Mouse (Mus musculus) CD8-positive naive resting alpha-beta T cell, adult 2 months (primary cell): ENCODE data around the gene Gm42372.

Experiments used
- DNase-seq, 2 experiments: peaks; one replicate each; pipeline ENCODE4 v3.0.0; 2022; ENCODE audit warnings: low read depth in 2 of 2, low spot score in 2 of 2

The Gm42372 gene

GRCm38 (mm10) chr7:16959539-16960187 lies 23.2 kb upstream of the Gm42372 start, which contains the start of gene Pnmal1:
Gene Pnmal1, plus strand, starts transcription at chr7:16959679.
- no peak for DNase-seq

- DNase-seq: no peak
Observed at GRCm38 (mm10) chr7:16961678-16962077, 21.2 kb upstream of the Gm42372 start.

- DNase-seq: no peak
Observed at GRCm38 (mm10) chr7:16968414-16968813, 14.5 kb upstream of the Gm42372 start.

DNA sequence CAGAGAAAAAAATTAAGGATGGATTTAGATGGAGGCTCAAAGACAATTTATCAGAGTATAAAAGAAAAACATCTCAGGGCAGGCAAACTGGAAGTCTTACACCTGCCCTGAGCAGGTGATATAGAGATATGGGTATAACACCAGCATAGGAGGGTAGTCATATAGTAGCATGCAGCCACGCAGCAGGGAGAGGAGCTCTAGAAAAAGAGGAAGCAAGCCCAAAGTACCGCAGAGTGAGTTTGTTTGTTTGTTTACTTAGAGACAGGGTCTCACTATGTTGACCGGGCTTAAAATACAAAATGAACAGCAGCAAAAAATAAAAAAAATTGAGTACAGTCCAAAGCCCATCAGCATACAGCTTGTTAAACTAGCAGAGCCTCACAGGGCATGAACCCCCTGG lies 11.7 kb upstream of the Gm42372 start:
- no peak for DNase-seq

DNA sequence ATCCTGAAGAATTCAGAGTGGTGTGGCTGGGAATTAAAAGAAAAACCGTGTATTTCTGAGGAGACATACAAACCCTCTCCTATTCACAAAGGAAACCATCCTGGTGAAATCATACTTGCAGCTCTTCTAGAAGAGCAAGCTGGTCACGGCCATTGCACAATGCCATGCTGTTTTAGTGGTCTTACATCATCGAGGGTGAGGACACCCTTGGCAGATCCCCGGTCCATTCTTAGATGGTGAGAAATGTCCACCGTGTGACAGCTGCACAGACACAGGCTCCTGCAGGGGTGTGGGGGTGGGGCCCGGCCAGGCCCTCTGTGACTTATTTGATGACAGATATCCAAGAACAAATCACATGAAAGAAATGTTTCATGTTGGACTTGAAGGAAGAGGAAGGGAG lies 8.9 kb upstream of the Gm42372 start:
- no peak for DNase-seq

DNA sequence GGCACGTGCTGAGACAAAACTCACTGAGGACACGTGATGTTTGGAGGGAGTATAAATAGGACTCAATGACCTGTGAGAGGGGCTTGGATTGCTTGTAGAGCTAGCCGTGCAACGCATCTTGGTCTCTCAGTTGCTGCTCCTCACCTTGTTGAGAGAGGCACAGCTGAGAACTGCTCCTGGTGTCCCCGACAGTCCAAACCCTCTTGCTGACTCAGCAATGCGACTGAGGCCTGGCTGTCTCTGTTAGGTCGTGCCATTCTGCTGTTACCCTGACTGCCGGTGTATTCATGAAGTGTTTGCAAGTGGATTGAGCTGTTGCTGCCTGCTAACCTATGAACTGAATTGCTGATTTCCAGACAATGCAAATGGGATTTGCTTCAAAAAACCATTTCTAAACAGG lies 6.6 kb upstream of the Gm42372 start:
- no peak for DNase-seq

DNA sequence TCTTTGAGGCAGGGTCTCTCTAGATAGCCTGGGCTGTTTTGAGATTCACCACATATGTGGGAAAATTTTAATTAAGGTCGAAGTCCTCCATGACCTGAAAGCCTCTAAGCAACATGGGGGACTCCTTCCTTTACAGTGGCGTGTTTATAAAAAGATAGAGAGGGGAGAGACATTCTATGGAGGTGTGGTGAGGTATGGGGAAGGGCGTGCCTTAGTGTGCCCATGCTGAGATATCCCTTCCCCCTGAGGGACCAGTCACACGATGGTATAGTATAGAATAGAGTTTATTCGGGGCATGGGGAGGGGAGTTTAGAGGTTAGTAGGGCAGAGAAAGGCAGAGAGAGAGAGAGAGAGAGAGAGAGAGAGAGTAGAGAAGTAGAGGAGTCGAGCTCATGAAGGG lies 4.7 kb upstream of the Gm42372 start:
- no peak for DNase-seq

GRCm38 (mm10) chr7:16978593-16978992 lies 4.3 kb upstream of the Gm42372 start:
- no peak for DNase-seq

DNA sequence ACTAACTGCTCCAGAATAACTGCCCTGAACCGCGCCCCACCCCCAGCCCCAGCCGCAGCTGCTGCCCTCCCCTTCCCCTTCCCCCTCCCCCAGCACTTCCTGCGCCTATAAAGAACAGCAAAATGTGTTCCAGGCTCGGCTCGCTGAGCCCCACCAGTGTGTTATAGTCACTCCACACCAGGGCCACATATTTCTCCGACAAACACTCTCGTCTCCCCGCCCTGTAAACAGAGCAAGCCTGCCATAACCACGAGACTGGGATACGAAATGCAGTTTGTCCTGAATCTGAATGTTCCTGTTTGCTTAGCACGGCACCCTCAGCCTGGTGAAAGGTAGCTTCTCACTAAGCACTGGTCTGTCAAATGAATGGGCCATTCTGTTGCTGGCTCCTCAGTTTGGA lies 2.5 kb upstream of the Gm42372 start:
- DNase-seq: peak in 1 of 2 experiments; percentile 18

DNA sequence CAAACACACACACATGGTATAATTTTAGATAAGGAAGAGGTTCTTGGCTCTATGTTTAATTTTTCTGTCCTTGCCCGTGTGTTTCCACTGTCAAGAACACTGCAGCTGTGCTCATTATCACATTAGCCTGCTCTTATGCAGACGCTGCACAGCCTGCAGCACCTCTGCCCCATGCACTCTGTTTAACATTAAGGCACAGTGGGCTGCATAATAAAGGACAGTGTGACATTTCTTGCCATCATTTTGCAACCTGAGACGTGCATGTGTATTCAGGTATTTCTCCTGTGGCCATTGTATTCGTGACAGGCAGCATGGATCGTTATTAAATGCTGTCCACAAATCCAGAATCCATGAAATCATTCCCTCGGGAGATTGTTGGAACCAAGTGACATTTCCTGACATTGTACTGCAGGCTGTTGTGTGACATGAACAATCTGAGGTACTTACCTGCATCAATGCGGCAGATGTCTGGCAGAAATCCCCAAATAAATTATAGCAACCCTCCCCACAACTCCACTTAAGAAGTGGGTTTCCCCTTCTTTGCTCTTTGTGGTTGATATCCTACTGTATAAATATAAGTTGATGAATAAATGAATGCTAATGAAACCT lies 4.8 kb downstream of the Gm42372 start:
- DNase-seq: no peak

GRCm38 (mm10) chr7:16988405-16988804 lies 5.5 kb downstream of the Gm42372 start:
- no peak for DNase-seq

DNA sequence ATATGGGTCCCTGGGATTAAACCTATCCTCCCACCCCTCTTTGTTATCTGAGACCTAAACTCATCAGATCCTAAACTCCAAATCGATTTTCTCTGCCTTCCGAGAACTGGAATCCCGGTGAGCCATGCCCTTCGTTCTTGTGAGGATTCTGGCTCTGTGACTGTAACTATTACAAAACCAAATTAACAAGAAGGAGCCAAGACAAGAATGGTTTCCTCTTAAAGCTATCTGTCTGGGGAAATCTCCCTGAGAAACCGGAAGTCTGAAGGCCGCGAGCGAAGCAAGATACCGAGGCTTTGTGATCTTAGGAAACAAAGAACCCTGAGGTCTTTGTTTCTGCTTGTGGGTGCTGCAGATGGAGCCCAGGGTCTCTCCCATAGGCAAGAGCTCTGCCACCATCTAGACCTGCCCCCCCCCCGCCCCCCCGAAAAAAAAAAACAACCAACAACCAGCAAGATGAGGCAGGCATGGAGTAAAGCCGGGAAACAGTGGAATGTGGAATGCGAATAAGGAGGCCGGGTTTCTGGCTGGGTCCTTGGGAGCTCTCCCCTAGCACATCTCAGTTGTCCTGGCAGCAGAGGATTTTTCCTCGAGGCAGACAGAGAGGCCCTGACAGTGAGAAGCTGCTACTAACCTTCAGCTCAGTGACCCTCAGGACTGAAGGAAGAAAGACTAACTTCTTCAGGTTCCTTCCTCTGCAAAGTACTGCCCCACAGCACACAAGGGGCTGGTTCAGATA lies 7.3 kb downstream of the Gm42372 start:
- no peak for DNase-seq

GRCm38 (mm10) chr7:16991681-16992450 lies 9.0 kb downstream of the Gm42372 start:
- DNase-seq: no peak

DNA sequence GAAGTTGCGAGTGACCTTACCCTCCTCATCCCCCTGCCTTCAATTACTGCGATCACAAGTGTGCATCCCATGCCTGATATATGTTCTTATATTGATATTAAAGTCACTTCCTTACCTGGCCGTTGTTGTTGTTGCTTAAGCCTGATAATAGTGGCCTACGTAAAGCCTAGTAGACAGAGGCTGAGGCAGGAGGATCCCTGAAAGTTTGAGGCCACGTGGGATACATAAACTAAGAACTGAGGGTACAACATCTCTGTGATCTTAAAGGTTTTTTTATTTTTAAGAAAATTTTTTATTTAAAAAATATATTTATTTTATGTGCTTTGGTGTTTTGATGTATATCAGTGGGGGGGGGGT lies 9.5 kb downstream of the Gm42372 start, which contains the start of gene Ccdc8:
Gene Ccdc8, plus strand, starts transcription at position 258 of the 357 bp plus-strand sequence.
- no peak for DNase-seq

DNA sequence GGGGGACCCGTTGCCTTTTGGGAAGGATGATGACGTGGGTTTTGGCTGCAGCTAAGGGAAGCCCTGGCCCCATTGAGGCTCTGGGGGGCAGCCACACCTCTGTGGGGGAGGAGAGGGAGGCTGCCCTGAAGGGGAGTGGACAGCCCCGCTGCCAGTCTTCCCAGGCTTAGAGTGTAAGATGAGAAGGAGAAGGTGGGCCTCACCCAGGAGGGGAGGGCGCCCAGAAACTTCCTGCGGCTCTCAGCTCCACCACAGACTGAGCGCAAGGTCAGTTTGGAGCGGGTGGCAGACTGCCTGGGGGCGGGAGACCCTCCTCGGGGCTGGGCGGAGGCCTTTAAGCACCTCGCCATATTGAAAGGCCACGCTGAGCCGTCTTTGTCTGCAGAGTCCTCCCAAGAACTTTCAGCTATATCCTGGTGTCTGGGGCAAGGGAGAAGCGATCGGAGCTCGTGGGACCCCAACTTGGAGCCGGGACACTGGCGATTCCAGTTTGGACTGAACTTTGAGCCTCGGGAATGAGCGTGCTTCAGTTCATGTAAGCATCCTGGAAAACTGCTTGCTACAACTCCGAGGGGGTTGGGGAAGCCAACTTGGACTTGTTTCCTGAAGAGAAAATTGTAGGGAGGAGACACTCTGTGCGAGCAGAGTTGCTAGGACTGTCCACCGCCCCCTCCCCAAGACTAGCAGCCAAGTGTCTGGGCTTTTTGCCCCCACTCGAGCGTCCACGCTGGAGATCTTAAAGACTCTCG lies 10.9 kb downstream of the Gm42372 start:
- no peak for DNase-seq

GRCm38 (mm10) chr7:16994400-16994799 lies 11.5 kb downstream of the Gm42372 start:
- no peak for DNase-seq

DNA sequence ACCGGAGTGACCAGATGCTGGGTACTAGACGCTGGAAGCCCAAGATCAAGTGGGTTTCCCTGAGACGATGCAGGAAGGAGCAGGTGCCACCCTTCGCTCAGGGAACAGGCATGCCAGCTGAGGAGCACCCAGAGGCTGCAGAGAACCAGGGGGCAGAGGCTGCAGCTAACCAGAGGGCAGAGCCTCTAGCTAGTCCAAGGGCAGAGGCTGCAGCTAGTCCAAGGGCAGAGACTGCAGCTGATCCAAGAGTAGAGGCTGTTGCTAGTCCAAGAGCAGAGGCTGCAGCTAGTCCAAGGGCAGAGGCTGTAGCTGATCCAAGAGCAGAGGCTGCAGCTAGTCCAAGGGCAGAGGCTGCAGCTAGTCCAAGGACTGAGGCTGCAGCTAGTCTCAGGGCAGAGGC lies 12.5 kb downstream of the Gm42372 start:
- DNase-seq: no peak

GRCm38 (mm10) chr7:16999233-16999632 lies 16.3 kb downstream of the Gm42372 start:
- DNase-seq: no peak

DNA sequence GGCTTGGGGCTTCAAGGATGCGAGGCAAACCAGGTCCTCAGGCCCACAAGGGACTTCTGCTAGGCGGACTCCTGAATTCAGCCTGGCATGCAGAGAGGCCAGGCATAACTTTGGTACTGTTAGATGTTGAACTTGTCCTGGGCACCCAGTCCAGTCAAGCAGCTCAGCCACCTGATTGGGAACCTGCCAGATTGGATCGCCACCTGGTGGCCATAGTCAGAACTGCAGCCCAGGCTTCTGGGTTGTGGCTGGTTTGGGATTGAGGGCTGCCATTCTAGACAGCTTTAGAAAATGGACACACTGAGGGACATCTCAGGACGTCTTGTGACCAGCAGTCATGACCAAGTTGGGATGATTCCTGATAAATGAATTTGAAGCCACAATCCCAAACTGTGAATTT lies 16.8 kb downstream of the Gm42372 start:
- DNase-seq: peak; percentile 81 to 84

- peak; percentile 74 to 83 for DNase-seq
Observed at GRCm38 (mm10) chr7:17002375-17003195, 19.7 kb downstream of the Gm42372 start.
